Mouse (Mus musculus) forebrain, postnatal 0 days (tissue): Measurements from ENCODE around the gene Tnfsfm13. TPM values are rescaled to one million over a fixed set of nuclear protein-coding genes. Genes with fewer than 3 reads are reported as not detected.
A peak's percentile ranks its signal among the peaks of the same experiment; 100 is the strongest.
"Not testable (repeated sequence)": the region's sequence is repeated elsewhere in the genome, so short reads cannot be mapped to it uniquely, and the experiment has no call there.

Experiments used
- ATAC-seq: fragments of 200-750 bp; cut with Nextera tagmentation; 2 replicates; pipeline ENCODE4 v1.8.0; 2017; ENCODE audit warnings: mild to moderate bottlenecking, moderate library complexity
- DNase-seq: peaks from one replicate; pipeline ENCODE4 v3.0.0-alpha.2; 2015
- H3K27ac ChIP-seq: fragments of 300-500 bp; sonication (generic); 2 replicates; pipeline ENCODE4 v1.5.1; 2014; ENCODE audit warnings: low read depth, mild to moderate bottlenecking, antibody characterized with exemption, low read length, moderate library complexity, mixed read lengths
- H3K27me3 ChIP-seq: fragments of 300-500 bp; sonication (generic); 2 replicates; pipeline ENCODE4 v1.6.1; 2014; ENCODE audit warnings: mild to moderate bottlenecking, low read length, mixed read lengths; ENCODE audit not compliant: insufficient read depth
- H3K36me3 ChIP-seq: fragments of 300-500 bp; sonication (generic); 2 replicates; pipeline ENCODE4 v1.6.1; 2014; ENCODE audit warnings: mild to moderate bottlenecking, moderate library complexity; ENCODE audit not compliant: insufficient read depth
- H3K4me1 ChIP-seq: fragments of 300-500 bp; sonication (generic); 2 replicates; pipeline ENCODE4 v1.6.1; 2014; ENCODE audit warnings: antibody characterized with exemption; ENCODE audit not compliant: insufficient read depth
- H3K4me2 ChIP-seq: fragments of 300-500 bp; sonication (generic); 2 replicates; pipeline ENCODE4 v1.6.1; 2014; ENCODE audit warnings: low read depth, mild to moderate bottlenecking, moderate library complexity
- H3K4me3 ChIP-seq: fragments of 300-500 bp; sonication (generic); 2 replicates; pipeline ENCODE4 v1.5.1; 2014; ENCODE audit warnings: low read depth, low read length, mixed read lengths
- H3K9ac ChIP-seq: fragments of 300-500 bp; sonication (generic); 2 replicates; pipeline ENCODE4 v1.6.1; 2014; ENCODE audit warnings: mild to moderate bottlenecking
- H3K9me3 ChIP-seq: fragments of 300-500 bp; sonication (generic); 2 replicates; pipeline ENCODE4 v1.6.1; 2016; ENCODE audit warnings: low read length
- CTCF ChIP-seq: sonication (generic); IDR thresholded peaks from 2 replicates; pipeline ENCODE4 v1.5.1; 2016; ENCODE audit warnings: antibody characterized with exemption, control low read depth, low read depth
- WGBS: fragments of 180-500 bp; shearing (Covaris S2); extraction: QIAGEN DNeasy Blood & Tissue Kit; methylation state at CpG from one replicate; pipeline ENCODE4 v1.1.7; 2014; 5-methylcytosine and 5-hydroxymethylcytosine counted together
- polyA plus RNA-seq: library from polyadenylated mRNA; unstranded; fragments of >200 nt; fragmentation: Nextera tagmentation; extraction: Ambion mirVana; gene quantifications from 2 replicates; pipeline ENCODE4 v1.2.1, GENCODE M21; 2015
- total RNA-seq: library from RNA; depleted of rRNA; stranded (reverse); fragments of >200 nt; gene quantifications from 2 replicates; pipeline ENCODE4 v1.2.3, GENCODE M21; 2014; rRNA removed

Tnfsfm13 gene
- 0.95 and 4.4 TPM in 2 replicates for total RNA-seq
- polyA plus RNA-seq, result 1.4 and 2.1 TPM in 2 replicates

GRCm38 (mm10) chr11:69695361-69696181, at the start of gene Tnfsfm13, which contains the start of gene Tnfsf12:
Tnfsfm13 (minus strand) TSS chr11:69696098.
Tnfsf12 (minus strand) TSS chr11:69695849.
- H3K27ac ChIP-seq, result 0 out of 2 replicates have a peak within 1 kb of the TSS, but pooled peaks have one; percentile 9

GRCm38 (mm10) chr11:69731408-69731807, 35.5 kb upstream of the Tnfsfm13 start:
- not testable (repeated sequence) for H3K27me3 ChIP-seq

More at GRCm38 (mm10) chr11:69695361-69696181, at the start of gene Tnfsfm13, which contains the start of gene Tnfsf12:
- ATAC-seq (peak; percentile 50), DNase-seq (peak; percentile 32)
- peak within 1 kb of the TSS; percentile 95 for H3K4me2 ChIP-seq
- H3K4me3 ChIP-seq, result peak within 1 kb of the TSS; percentile 47
- peaks cover 12% of the 10 kb centered on the region; the same call in 1 of the 2 replicates for H3K4me1 ChIP-seq
- H3K9me3 ChIP-seq, result no peaks in the 10 kb centered on the region
- WGBS, result 2% methylated on average over 40 of the region's 41 CpGs
- peak; percentile 12; the same call in 1 of the 2 replicates for TF ChIP-seq CTCF
- H3K36me3 ChIP-seq, result no peaks in the 10 kb centered on the region
- H3K9ac ChIP-seq, result peak within 1 kb of the TSS; percentile 64
- H3K27me3 ChIP-seq, result no peaks in the 10 kb centered on the region

GRCm38 (mm10) chr11:69729063-69729462, 33.2 kb upstream of the Tnfsfm13 start:
- Histone ChIP-seq H3K27me3 (no peaks in the 10 kb centered on the region), H3K27ac (no peak overlapping the region), H3K9me3 (no peaks in the 10 kb centered on the region), H3K36me3 (peaks cover 6% of the 10 kb centered on the region), H3K4me2 (no peak overlapping the region), H3K4me1 (no peaks in the 10 kb centered on the region), H3K4me3 (no peak overlapping the region), H3K9ac (no peak overlapping the region)
- ATAC-seq (no peak), DNase-seq (peak; percentile 39)
- WGBS, result 19% methylated on average over 3 of the region's 3 CpGs
- TF ChIP-seq CTCF, result peak; percentile 46; the same call in 1 of the 2 replicates

More at GRCm38 (mm10) chr11:69731408-69731807, 35.5 kb upstream of the Tnfsfm13 start:
- not testable (repeated sequence) for H3K9me3 ChIP-seq, H3K4me2 ChIP-seq, ATAC-seq, H3K9ac ChIP-seq, H3K4me3 ChIP-seq, H3K4me1 ChIP-seq, H3K27ac ChIP-seq, DNase-seq
- TF ChIP-seq CTCF, result peak; percentile 24
- peaks cover 29% of the 10 kb centered on the region for H3K36me3 ChIP-seq
- WGBS, result 72% methylated on average over 2 of the region's 3 CpGs

GRCm38 (mm10) chr11:69725951-69726350, 30.1 kb upstream of the Tnfsfm13 start:
- Histone ChIP-seq H3K27ac (no peak overlapping the region), H3K27me3 (no peaks in the 10 kb centered on the region), H3K4me2 (no peak overlapping the region), H3K9ac (no peak overlapping the region), H3K4me3 (no peak overlapping the region), H3K36me3 (no peaks in the 10 kb centered on the region), H3K9me3 (no peaks in the 10 kb centered on the region), H3K4me1 (no peaks in the 10 kb centered on the region)
- DNase-seq (no peak), ATAC-seq (no peak)
- no peak for TF ChIP-seq CTCF
- 38% methylated on average over 5 of the region's 5 CpGs for WGBS

GRCm38 (mm10) chr11:69723074-69723473, 27.2 kb upstream of the Tnfsfm13 start:
- H3K4me1 ChIP-seq, result no peaks in the 10 kb centered on the region
- H3K27ac ChIP-seq, result no peak overlapping the region
- no peak for TF ChIP-seq CTCF
- H3K27me3 ChIP-seq, result no peaks in the 10 kb centered on the region
- ATAC-seq, result no peak
- H3K36me3 ChIP-seq, result no peaks in the 10 kb centered on the region
- WGBS, result 36% methylated on average over 2 of the region's 2 CpGs
- no peak overlapping the region for H3K4me2 ChIP-seq
- H3K4me3 ChIP-seq, result no peak overlapping the region
- no peak overlapping the region for H3K9ac ChIP-seq
- no peaks in the 10 kb centered on the region for H3K9me3 ChIP-seq
- no peak for DNase-seq

- TF ChIP-seq CTCF, result no peak
- Histone ChIP-seq H3K36me3 (no peaks in the 10 kb centered on the region), H3K4me2 (no peak overlapping the region), H3K4me1 (no peaks in the 10 kb centered on the region), H3K9me3 (no peaks in the 10 kb centered on the region), H3K9ac (no peak overlapping the region; the same call in 1 of the 2 replicates), H3K4me3 (no peak overlapping the region), H3K27me3 (no peaks in the 10 kb centered on the region), H3K27ac (no peak overlapping the region)
- DNase-seq, result no peak
- 79% methylated on average over 6 of the region's 6 CpGs for WGBS
- ATAC-seq, result no peak
Observed at GRCm38 (mm10) chr11:69720852-69721251, 25.0 kb upstream of the Tnfsfm13 start.

GRCm38 (mm10) chr11:69719423-69719822, 23.5 kb upstream of the Tnfsfm13 start:
- Histone ChIP-seq H3K9ac (no peak overlapping the region), H3K9me3 (no peaks in the 10 kb centered on the region), H3K4me1 (no peaks in the 10 kb centered on the region), H3K36me3 (no peaks in the 10 kb centered on the region), H3K27me3 (no peaks in the 10 kb centered on the region), H3K4me2 (no peak overlapping the region), H3K4me3 (no peak overlapping the region), H3K27ac (no peak overlapping the region)
- ATAC-seq (no peak), DNase-seq (no peak)
- no peak for TF ChIP-seq CTCF
- 75% methylated on average over 6 of the region's 6 CpGs for WGBS
